Mouse (Mus musculus) megakaryocyte progenitor cell, adult 5-6 weeks (primary cell): ENCODE data around the gene Edem3. TPM values are rescaled to one million over a fixed set of nuclear protein-coding genes. Genes with fewer than 3 reads are reported as not detected.
"Not testable (repeated sequence)": the region's sequence is repeated elsewhere in the genome, so short reads cannot be mapped to it uniquely, and the experiment has no call there.

Experiments
- ATAC-seq: replicated peaks from 2 replicates; pipeline ENCODE4 v1.8.0; 2016; ENCODE audit warnings: mild to moderate bottlenecking, moderate TSS enrichment, inconsistent platforms; ENCODE audit not compliant: poor library complexity
- total RNA-seq, 2 experiments: library from RNA; stranded (forward) in 1 of 2; stranded (reverse) in 1 of 2; fragments of 157-497, 149-512 nt in 1 of 2; fragments of 200-1000 nt in 1 of 2; gene quantifications; 2 replicates each; pipeline versions ENCODE4 v1.2.3 to v1.2.4; 2015 to 2017

Gene Edem3
- total RNA-seq, 2 experiments from 2014 or later = 20.5 to 30.3 TPM

DNA sequence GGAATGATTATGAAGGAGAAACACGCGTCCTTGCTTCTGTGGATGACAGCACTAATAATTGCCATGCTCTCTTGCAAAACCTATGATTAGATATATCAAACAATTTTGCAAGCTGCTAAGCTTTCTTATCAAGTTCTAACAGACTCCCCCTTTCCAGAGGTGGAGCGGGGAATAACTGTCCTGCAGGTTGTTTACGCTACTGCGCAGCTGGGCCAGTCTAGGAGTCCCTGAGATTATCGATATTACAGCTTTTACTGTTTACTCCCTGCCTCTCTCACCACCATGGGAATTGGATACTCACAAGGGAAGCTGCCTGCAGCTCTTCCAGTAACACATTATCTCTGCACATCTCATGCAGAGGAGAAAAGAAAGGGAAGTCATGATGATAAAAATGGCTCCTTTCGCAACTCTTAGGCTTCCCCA lies 14.0 kb upstream of the Edem3 start:
- peak; percentile 95 for ATAC-seq

GRCm38 (mm10) chr1:151749894-151750293 lies 5.3 kb upstream of the Edem3 start:
- ATAC-seq = not testable (repeated sequence)

GRCm38 (mm10) chr1:151752946-151753345 lies 2.2 kb upstream of the Edem3 start:
- ATAC-seq = no peak

DNA sequence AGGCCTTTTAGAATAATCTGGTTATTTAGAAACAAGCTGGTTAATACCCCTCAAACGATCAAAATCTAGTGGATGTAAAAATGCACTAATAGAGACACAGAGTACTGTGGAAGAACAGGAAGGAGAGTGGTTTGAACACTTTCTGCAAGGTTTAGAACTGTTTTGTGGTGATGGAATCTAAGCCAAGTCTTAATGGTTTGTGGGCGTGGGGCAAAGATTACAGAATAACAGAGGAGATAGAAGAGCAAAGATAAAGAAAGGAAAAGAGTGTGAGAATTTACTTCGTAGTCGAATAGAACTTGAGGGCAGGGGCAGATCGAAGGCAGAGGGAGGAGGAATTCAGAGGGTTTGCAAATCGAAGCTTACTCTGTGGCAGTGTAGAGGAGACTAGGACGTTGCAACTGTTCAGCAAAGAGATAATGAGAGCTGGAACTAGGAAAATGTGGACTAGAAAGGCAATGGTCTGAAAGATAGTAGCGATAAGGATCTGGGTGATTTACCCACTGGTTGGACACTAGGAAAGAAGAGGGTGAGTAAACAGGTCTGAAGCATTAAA lies 1.7 kb upstream of the Edem3 start:
- ATAC-seq = no peak

- ATAC-seq = peak; percentile 16
These were observed 1.1 kb upstream of the Edem3 start for GRCm38 (mm10) chr1:151754028-151754489.

DNA sequence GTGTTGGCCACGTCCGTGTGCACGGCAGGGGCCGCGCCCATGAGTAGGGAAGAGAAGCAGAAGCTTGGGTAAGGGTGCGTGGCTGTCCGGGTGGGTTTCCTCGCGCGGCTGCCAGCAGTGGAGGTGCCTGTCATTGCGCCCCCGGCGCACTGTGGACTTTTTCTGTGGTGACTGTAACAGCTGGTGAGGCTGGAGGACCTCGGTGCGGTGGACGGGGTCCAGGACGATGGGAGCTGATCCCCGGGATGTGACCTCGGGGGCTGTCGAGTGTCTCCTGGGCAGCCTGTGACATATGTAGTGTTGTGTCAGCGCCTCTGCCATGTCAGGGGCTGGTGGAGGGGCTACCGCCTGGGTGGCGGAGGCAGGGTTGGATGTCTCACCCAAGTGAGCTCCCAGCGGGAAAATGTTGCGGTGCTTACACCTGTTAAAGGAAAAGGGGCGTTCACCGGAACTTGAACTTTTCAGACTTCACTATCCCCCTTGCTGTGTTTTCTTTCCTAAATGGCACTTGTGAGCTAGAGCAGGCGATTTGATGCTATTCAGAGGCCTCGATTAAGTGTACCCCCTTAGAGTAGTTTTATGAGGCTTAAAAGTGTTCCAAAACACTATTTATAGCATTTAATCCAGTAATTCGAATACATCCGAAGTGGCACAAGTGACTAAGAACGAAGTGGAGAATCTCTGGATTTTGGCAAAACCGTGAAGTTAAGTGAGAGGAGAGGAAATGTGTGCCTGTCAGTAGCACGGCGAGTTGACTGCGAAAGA lies 671 bp downstream of the Edem3 start:
- no peak; the same call in 1 of the 2 replicates for ATAC-seq

DNA sequence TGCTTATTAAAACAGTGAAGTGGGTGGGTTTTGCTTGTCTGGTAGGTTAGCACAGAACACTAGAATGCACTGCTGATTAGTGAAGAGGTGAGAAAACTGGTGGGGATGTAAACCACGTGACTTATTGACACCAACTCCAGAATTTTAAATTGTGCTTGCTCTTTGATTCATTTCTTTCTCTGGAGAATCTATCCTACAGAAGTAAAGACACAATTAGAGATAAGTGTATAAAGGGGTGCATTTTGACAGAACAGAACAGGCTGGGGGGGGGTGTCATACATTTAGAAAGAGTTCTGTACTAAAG lies 1.2 kb downstream of the Edem3 start:
- ATAC-seq = no peak

- no peak for ATAC-seq
These were observed 3.1 kb downstream of the Edem3 start for GRCm38 (mm10) chr1:151758301-151758700.

DNA sequence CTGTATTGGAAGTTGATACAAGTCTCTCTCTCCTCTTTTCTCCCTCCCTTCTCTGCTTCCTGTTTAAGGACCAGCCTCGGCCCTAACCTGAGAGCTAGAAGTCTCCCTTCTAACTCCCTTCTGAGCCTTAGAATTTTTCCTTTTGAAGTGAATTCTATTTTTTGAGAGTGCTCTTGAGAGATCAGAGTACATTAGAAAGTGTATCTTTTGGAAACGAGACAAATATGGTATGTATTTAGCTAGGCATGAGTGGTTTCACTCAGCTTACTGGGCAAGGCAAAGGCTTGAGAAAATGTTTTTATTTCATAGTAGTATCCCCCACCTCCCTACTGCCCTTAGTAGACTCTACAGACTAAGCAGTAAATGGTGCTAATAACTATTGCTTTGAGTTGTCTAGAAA lies 3.8 kb downstream of the Edem3 start:
- no peak for ATAC-seq

GRCm38 (mm10) chr1:151764236-151764635 lies 9.1 kb downstream of the Edem3 start:
- no peak for ATAC-seq

GRCm38 (mm10) chr1:151766166-151766565 lies 11.0 kb downstream of the Edem3 start:
- no peak for ATAC-seq

DNA sequence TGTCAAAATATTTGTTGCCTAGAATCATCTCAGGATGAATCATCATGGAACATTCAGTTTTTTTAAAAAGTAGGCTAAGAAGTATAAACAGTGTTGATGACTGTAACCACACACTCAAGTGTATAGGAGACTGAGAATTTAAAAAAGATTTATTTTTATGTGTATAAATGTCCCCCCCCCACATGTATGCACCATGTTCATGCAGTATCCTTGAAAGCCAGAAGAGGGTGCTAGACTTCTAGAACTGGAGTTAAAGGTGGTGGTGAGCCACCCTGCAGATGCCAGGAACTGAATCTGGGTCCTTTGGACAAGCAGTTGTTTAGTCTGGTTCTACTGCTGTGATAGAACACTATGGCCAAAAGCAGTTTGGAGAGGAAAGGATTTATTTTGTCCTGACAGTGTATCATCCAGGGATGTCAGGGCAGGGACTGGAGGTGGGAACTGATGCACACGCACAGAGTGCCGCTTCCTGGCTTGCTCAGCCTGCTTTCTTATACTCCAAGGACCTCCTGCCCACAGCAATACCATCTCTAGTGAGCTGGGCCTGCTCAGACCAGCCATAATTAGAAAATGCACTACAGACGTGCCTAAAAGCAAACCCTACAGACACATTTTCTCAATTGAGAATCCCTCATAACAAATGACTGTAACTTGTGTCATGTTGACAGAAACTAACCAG lies 11.9 kb downstream of the Edem3 start:
- peak; percentile 83 for ATAC-seq

DNA sequence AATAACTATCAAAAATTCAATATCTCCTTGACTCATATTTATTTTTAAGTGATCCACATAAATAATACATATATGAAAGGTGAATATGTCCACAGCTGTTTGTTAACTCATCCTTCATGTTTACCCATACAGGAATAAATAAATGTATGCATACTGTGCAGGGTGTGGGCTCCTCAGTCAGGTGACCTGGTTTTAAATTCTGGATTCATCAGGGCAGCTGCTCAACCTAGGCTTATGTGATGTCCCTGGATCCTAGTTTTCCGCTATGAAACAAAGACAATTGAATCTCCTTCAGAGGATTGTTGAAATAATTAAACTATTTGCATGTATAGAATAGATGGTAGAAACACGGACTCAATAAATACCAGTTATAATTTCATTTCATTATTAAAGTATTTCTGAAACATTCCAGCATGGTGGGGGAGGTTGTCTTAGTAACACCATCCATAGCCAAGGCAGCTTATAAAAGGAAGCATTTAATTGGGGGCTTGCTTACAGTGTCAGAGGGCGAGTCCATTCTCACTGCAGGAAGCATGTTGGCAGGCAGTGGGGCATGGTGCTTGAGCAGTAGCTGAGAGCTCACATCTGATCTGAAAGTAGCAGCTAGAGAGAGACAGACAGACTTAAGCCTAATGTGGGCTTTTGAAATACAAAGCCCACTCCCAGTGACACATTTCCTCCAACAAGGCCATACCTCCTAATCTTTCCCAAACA lies 14.2 kb downstream of the Edem3 start:
- ATAC-seq = no peak

DNA sequence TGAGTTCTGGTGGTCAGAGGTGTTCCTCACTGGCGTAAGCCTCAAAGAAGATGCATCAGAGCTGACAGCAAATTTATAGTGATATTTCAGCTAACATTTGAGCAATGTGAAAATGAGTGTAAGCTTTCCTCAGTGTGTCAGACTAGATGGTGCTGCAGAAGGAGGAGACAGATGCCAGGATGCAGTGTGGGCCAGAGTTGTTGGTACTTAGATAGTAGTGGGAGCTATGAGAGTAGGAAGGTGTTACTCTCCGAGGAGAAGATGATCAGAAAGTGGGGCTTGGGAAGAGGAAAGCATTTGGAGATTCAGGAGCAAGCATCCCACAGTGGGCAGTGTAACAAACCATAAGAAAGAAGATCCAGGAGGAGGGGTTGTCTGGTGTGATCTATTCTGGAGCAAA lies 22.4 kb downstream of the Edem3 start:
- ATAC-seq = no peak

DNA sequence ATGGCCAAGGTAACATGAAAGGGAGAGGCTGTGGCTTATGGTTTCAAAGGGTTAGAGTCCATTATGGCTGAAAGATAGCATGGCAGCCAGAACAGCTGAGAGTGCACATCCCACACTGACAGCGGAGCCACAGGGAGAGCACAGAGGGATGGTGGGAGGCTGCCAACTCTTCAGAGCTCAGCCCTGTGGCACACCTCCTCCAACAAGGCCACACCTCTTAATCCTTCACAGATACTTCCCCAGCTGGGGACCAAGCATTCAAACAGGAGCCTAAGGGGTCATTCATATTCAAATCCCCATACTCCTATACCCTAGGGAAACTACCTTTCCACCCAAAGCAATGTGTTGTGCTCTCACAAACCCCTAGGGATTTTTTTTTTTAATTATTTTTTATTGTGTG lies 23.4 kb downstream of the Edem3 start:
- ATAC-seq = no peak

GRCm38 (mm10) chr1:151779306-151779705 lies 24.1 kb downstream of the Edem3 start:
- ATAC-seq = peak; percentile 57; the same call in 1 of the 2 replicates

GRCm38 (mm10) chr1:151781447-151781846 lies 26.3 kb downstream of the Edem3 start:
- no peak for ATAC-seq

- no peak for ATAC-seq
These were observed 28.2 kb downstream of the Edem3 start for GRCm38 (mm10) chr1:151783403-151783802.

GRCm38 (mm10) chr1:151786406-151786805 lies 31.2 kb downstream of the Edem3 start:
- ATAC-seq = no peak

DNA sequence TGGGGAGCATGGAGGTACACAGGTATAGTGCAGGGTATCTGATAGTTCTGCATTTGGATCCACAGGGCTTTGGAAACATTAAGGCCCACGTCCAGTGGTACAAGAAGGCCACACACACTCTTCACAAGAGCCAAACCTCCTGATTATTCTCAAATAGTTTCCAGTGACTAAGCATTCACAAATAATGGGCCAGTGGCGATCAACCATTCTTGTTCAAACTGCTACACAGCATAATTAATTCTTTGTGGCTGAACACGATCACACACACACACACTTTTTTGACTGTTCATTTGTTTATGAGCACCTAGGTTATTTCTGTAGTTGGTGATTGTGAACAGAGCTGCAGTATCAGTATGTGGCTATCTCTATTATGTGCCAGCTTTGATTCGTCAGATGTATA lies 34.0 kb downstream of the Edem3 start:
- ATAC-seq = no peak

DNA sequence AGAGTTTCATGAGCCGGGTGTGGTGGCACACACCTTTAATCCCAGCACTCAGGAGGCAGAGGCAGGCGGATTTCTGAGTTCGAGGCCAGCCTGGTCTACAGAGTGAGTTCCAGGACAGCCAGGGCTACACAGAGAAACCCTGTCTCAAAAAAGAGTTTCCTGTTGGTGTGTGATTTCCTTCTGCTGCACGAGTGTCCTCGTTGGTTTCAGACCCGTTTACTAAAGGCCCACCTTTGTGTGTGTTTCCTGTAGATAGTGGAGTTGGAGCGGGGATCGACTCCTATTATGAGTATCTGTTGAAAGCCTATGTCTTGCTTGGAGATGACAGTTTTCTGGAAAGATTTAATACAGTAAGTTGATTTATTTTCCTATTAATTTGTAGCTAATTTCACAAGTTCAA lies 36.9 kb downstream of the Edem3 start:
- ATAC-seq = 0 out of 2 replicates have a peak, but pooled peaks have one; percentile 42
